Mouse (Mus musculus) intestine, embryonic 16.5 days (tissue): ENCODE data around the gene Tmem72. TPM values are rescaled to one million over a fixed set of nuclear protein-coding genes. Genes with fewer than 3 reads are reported as not detected.

ENCODE experiments used
- ATAC-seq: fragments of 200-750 bp; cut with Nextera tagmentation; 2 replicates; pipeline ENCODE4 v1.8.0; 2017; ENCODE audit warnings: moderate TSS enrichment, moderate library complexity
- H3K27ac ChIP-seq: fragments of 300-500 bp; sonication (generic); 2 replicates; pipeline ENCODE4 v1.5.1; 2014; ENCODE audit warnings: mild to moderate bottlenecking, low read length
- H3K27me3 ChIP-seq: fragments of 300-500 bp; sonication (generic); replicated peaks from 2 replicates; pipeline ENCODE4 v1.6.1; 2014; ENCODE audit warnings: low read length, control low read depth, mixed read lengths; ENCODE audit not compliant: control insufficient read depth, insufficient read depth
- H3K36me3 ChIP-seq: fragments of 300-500 bp; sonication (generic); 2 replicates; pipeline ENCODE4 v1.6.1; 2014; ENCODE audit warnings: low read length, control low read depth; ENCODE audit not compliant: control insufficient read depth, insufficient read depth
- H3K4me1 ChIP-seq: fragments of 300-500 bp; sonication (generic); 2 replicates; pipeline ENCODE4 v1.6.1; 2014; ENCODE audit warnings: low read length, control low read depth, mixed read lengths; ENCODE audit not compliant: control insufficient read depth, insufficient read depth
- H3K4me2 ChIP-seq: fragments of 300-500 bp; sonication (generic); 2 replicates; pipeline ENCODE4 v1.6.1; 2014; ENCODE audit warnings: low read depth, low read length, control low read depth
- H3K4me3 ChIP-seq: fragments of 300-500 bp; sonication (generic); 2 replicates; pipeline ENCODE4 v1.5.1; 2014; ENCODE audit warnings: mild to moderate bottlenecking, low read length
- H3K9ac ChIP-seq: fragments of 300-500 bp; sonication (generic); 2 replicates; pipeline ENCODE4 v1.6.1; 2014; ENCODE audit warnings: low read depth, low read length
- H3K9me3 ChIP-seq: fragments of 300-500 bp; sonication (generic); 2 replicates; pipeline ENCODE4 v1.6.1; 2016; ENCODE audit warnings: low read length, control low read depth; ENCODE audit not compliant: control insufficient read depth
- WGBS: fragments of 180-500 bp; shearing (Covaris S2); extraction: QIAGEN DNeasy Blood & Tissue Kit; methylation state at CpG from one replicate; pipeline ENCODE4 v1.1.7; 2014; 5-methylcytosine and 5-hydroxymethylcytosine counted together
- polyA plus RNA-seq: library from polyadenylated mRNA; unstranded; fragments of >200 nt; fragmentation: Nextera tagmentation; extraction: Ambion mirVana; gene quantifications from 2 replicates; pipeline ENCODE4 v1.2.1, GENCODE M21; 2015

Tmem72 gene
- polyA plus RNA-seq, 1 experiment from 2014 or later, result 0.07 TPM

DNA sequence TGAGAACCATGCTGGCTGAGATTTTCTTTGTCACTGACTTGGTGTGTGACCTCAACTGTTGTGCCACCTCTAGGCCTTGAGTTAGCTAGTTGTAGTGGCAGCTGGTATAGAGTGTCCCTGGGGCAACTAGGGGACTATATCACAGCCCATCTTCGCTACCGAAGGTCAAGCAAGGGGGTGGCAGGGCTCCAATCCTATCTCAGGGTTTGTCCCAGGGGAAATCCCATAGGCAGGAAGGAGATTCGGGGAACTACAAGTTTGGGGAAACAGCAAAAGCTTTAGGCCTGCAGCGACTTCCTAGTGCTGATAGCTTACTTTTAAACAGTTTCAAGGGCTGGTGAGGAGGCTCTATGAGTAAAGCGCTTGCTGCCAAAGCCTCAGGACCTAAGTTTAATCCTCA, 44.4 kb downstream of the Tmem72 start:
- Histone ChIP-seq H3K4me1 (peaks cover 30% of the 10 kb centered on the region), H3K27ac (no peak overlapping the region), H3K4me2 (no peak overlapping the region), H3K9me3 (no peaks in the 10 kb centered on the region), H3K4me3 (0 out of 2 replicates have a peak overlapping the region, but pooled peaks have one; percentile 0), H3K27me3 (no peaks in the 10 kb centered on the region), H3K9ac (no peak overlapping the region), H3K36me3 (no peaks in the 10 kb centered on the region)
- whole genome bisulfite sequencing, result 71% methylated on average over 5 of the region's 5 CpGs
- no peak for ATAC-seq

DNA sequence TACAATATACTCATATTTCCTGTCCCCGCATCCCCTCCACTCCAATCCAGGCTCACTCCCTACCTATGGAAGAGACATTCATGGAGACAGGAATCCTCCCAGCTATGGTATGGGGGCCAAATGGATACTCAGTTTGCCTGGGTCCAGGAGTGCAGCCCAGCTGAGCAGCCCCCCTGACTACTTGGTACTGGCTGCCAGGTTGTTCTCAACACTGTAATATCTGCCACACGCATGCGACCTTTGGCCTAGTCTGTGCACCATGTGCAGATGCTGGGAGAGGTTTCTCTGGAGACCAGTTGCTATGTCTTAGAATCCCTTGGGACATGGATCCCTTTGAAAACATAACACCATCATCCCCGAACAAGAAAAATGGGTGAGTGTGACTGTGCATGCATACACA, 44.9 kb downstream of the Tmem72 start:
- Histone ChIP-seq H3K9me3 (no peaks in the 10 kb centered on the region), H3K27me3 (no peaks in the 10 kb centered on the region), H3K4me3 (no peak overlapping the region), H3K4me2 (no peak overlapping the region), H3K36me3 (no peaks in the 10 kb centered on the region), H3K9ac (no peak overlapping the region), H3K4me1 (peaks cover 30% of the 10 kb centered on the region), H3K27ac (no peak overlapping the region)
- 80% methylated on average over 4 of the region's 4 CpGs for WGBS
- ATAC-seq, result no peak

DNA sequence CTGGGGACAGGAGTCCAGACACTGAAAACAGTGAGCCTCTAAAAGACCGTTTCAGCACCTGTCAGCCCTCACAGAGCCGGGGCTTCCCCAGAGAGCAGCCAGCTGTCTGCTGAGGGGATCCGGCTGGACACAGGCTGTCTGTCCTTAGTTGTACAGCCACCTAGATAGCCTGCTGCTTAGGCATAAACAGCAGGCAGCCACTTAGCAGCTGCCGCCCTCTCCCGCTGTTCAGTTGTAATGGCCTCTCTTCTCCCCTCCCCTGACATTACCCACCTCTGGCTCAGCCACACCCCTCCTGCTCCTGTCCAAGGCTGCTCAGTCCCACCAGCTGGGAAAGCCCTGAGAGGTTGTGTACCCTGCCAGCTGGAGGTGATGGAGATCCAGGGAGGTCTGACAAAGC, 45.7 kb downstream of the Tmem72 start:
- Histone ChIP-seq H3K36me3 (no peaks in the 10 kb centered on the region), H3K4me2 (peak overlapping the region; percentile 25; the same call in 1 of the 2 replicates)
- peak; percentile 15 for ATAC-seq

DNA sequence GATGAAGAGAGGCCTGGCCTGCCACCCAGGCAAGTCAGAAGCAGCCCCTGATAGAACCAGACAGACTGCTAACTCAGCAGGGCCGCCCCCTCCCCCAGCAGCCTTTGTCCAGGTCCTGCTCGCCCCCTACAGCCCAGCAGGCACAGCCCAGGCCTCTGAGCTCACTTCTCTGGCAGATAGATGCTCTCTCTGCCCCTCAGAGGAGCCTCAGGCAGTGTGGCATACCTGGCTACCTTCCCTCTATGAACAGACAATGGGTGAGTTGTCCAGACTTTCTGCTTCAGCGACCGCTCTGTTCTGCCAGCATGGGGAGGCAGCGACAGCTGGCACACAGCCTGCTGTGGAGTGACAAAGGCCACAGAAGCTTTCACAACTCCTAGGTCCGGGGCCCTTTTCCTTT, 46.6 kb downstream of the Tmem72 start:
- no peak overlapping the region for H3K9ac ChIP-seq

More for the DNA sequence above, 45.7 kb downstream of the Tmem72 start:
- H3K27ac ChIP-seq, result no peak overlapping the region
- H3K27me3 ChIP-seq, result no peaks in the 10 kb centered on the region
- peaks cover 30% of the 10 kb centered on the region for H3K4me1 ChIP-seq
- no peak overlapping the region for H3K4me3 ChIP-seq
- H3K9ac ChIP-seq, result peak overlapping the region; percentile 22; the same call in 1 of the 2 replicates
- no peaks in the 10 kb centered on the region for H3K9me3 ChIP-seq
- 13% methylated on average over 5 of the region's 5 CpGs for WGBS

DNA sequence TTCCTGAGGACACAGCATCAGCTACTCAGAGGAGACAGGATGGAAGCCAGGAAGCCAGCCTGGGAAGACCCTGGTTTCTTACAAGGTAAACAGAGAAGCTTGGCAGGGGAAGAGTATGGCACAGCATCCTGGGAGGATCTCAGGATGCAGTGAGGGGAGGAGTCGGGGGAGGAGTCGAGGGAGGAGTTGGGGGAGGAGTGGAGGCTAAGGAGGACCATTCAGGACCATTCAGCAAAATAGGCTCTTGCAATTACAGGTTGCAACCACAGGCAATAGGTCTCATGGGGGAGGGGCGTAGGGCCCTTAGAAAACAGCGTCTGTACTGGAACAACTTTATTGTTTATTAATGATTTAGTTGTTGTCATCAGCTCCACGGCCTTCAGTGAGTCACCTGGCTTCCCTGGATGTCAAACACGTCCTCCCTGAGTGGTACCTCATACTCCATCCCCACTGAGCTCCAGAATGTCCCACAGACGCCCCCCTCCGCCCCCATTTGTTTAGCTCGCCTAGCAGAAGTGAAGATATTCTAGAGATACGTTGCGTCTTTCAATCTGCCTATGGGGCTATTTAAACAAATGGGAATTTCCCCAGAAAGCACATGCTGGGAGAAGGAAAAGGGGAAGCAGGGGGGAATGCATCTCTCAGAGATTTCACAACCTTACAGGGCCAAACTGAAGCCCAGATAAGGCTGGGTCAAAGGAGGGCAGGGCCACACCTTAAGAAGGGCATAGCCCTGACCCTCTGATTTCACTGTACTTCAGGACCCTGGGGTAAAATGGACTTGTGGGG, 47.8 kb downstream of the Tmem72 start:
- peaks cover 27% of the 10 kb centered on the region for H3K4me1 ChIP-seq
- no peak for ATAC-seq
- H3K27me3 ChIP-seq, result no peaks in the 10 kb centered on the region
- no peaks in the 10 kb centered on the region for H3K9me3 ChIP-seq
- H3K4me2 ChIP-seq, result no peak overlapping the region
- no peak overlapping the region for H3K9ac ChIP-seq
- H3K27ac ChIP-seq, result no peak overlapping the region
- WGBS, result 48% methylated on average over 11 of the region's 11 CpGs
- H3K4me3 ChIP-seq, result no peak overlapping the region
- H3K36me3 ChIP-seq, result no peaks in the 10 kb centered on the region

More for the DNA sequence above, 46.6 kb downstream of the Tmem72 start:
- H3K4me2 ChIP-seq, result no peak overlapping the region
- WGBS, result 50% methylated on average over 6 of the region's 6 CpGs
- ATAC-seq, result no peak
- no peaks in the 10 kb centered on the region for H3K36me3 ChIP-seq
- no peak overlapping the region for H3K27ac ChIP-seq
- H3K4me1 ChIP-seq, result peaks cover 30% of the 10 kb centered on the region
- H3K4me3 ChIP-seq, result no peak overlapping the region
- no peaks in the 10 kb centered on the region for H3K9me3 ChIP-seq
- no peaks in the 10 kb centered on the region for H3K27me3 ChIP-seq

DNA sequence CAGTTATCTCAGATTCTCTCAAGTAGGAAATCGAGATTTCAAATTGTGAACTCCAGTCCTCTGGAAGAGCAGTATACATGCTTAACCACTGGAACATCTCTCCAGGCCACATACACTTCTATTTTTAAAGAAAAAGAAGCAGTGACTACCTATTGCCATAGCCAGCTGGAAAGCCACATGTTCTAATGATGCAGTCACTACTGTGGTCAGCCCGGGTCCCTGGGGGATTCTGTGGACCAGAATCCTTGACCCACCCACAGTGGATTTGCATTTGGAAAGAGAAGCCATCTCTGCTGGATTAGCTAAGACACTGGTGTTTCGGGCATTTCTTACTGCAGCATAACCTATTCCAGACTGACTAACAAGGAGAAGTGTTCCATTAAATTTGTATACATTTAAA, 49.3 kb downstream of the Tmem72 start:
- H3K36me3 ChIP-seq, result no peaks in the 10 kb centered on the region

DNA sequence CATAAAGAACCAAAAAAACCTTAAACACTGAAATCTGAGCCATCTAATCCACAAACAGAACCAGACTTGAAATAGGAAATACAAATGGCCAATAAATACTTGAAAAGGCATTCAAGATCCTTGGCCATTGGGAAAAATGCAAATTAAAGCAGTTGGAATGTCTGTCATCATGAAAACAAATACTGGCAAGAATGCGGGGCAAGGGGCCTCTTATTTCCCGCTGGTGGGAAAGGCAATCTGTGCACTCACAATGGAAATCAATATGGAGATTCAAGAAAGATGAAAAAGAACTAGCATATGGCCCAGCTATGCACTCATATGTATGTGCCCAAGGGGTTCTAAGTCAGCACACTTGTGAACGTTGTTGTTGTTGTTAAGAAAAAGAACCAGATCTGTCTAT, 49.8 kb downstream of the Tmem72 start:
- no peak overlapping the region for H3K27ac ChIP-seq
- H3K36me3 ChIP-seq, result no peaks in the 10 kb centered on the region
- H3K9me3 ChIP-seq, result no peaks in the 10 kb centered on the region
- WGBS, result 61% methylated on average over 3 of the region's 3 CpGs
- ATAC-seq, result no peak
- no peak overlapping the region for H3K4me3 ChIP-seq
- no peak overlapping the region for H3K4me2 ChIP-seq
- H3K4me1 ChIP-seq, result peaks cover 19% of the 10 kb centered on the region
- no peaks in the 10 kb centered on the region for H3K27me3 ChIP-seq
- H3K9ac ChIP-seq, result no peak overlapping the region

More for the DNA sequence above, 49.3 kb downstream of the Tmem72 start:
- Histone ChIP-seq H3K9me3 (no peaks in the 10 kb centered on the region), H3K27ac (no peak overlapping the region), H3K27me3 (no peaks in the 10 kb centered on the region), H3K4me3 (no peak overlapping the region), H3K4me2 (no peak overlapping the region), H3K4me1 (peaks cover 21% of the 10 kb centered on the region), H3K9ac (no peak overlapping the region)
- no peak for ATAC-seq
- 76% methylated on average over 3 of the region's 3 CpGs for WGBS

DNA sequence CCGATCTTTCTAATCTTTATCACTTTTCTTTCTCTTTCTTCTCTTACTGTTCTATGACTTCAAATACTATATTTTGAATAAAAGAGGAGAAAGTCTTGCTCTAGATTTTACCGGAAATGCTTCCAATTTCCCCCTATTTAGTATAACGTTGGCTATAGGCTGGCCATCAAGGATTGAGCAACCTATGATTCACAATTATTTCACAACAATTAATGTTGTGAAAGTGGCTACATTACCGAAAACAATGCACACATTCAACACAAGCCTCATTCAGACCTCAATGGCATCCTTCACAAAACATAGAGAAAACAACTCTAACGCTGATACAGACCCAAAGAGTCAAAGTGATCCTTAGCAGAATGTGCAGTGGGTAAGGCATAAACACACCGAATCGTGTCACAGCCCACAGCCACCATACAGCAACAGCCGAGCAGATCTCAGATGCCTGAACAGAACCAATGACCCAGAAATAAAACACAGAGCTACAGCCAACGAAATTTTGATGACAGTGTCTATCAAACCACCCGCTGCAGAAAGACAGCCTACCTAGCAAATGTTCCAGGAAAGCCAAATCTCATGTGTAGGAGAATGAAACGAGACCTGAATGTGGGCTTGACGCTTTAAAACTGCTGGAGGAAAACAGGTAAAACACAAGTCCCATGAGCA, 50.5 kb downstream of the Tmem72 start:
- Histone ChIP-seq H3K4me2 (no peak overlapping the region), H3K9me3 (no peaks in the 10 kb centered on the region), H3K27ac (no peak overlapping the region), H3K4me1 (peaks cover 13% of the 10 kb centered on the region), H3K4me3 (no peak overlapping the region), H3K27me3 (no peaks in the 10 kb centered on the region), H3K36me3 (no peaks in the 10 kb centered on the region), H3K9ac (no peak overlapping the region)
- no peak for ATAC-seq
- 82% methylated on average over 12 of the region's 12 CpGs for WGBS

DNA sequence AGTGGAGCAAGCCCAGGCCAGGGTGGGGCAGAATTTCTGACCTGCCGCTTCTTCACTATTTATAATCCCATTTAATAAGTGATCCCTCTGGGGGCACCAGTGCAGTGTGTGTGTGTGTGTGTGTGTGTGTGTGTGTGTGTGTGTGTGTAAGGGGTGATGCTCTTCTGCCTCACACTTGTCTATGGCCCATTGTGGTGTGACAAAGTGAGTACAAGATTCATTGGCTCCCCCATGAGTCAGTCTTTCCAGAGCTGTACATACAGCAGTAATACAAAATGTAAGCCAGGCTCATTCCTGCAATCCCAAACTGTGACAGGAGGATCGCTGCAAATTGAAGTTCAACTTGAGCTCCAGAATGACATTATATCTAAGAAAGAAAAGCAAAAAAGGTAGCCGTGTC, 51.9 kb downstream of the Tmem72 start:
- no peak for ATAC-seq
- H3K36me3 ChIP-seq, result no peaks in the 10 kb centered on the region
- WGBS, result 73% methylated on average over 3 of the region's 3 CpGs
- H3K4me3 ChIP-seq, result no peak overlapping the region
- H3K4me1 ChIP-seq, result no peaks in the 10 kb centered on the region
- no peaks in the 10 kb centered on the region for H3K27me3 ChIP-seq
- H3K9ac ChIP-seq, result no peak overlapping the region
- no peaks in the 10 kb centered on the region for H3K9me3 ChIP-seq
- no peak overlapping the region for H3K27ac ChIP-seq
- H3K4me2 ChIP-seq, result no peak overlapping the region
